Mouse (Mus musculus): ENCODE measurements around the gene 9930022D16Rik. TPM values are rescaled to one million over a fixed set of nuclear protein-coding genes. Genes with fewer than 3 reads are reported as not detected.

The 9930022D16Rik gene
- polyA plus RNA-seq, 1 experiment, result not detected

- 70% methylated on average over 5 of the region's 5 CpGs for WGBS
- no peak for DNase-seq (ENCODE audit: low read depth, low spot score)
These were observed 28.5 kb downstream of the 9930022D16Rik start for GRCm38 (mm10) chr11:109442166-109442730.

DNA sequence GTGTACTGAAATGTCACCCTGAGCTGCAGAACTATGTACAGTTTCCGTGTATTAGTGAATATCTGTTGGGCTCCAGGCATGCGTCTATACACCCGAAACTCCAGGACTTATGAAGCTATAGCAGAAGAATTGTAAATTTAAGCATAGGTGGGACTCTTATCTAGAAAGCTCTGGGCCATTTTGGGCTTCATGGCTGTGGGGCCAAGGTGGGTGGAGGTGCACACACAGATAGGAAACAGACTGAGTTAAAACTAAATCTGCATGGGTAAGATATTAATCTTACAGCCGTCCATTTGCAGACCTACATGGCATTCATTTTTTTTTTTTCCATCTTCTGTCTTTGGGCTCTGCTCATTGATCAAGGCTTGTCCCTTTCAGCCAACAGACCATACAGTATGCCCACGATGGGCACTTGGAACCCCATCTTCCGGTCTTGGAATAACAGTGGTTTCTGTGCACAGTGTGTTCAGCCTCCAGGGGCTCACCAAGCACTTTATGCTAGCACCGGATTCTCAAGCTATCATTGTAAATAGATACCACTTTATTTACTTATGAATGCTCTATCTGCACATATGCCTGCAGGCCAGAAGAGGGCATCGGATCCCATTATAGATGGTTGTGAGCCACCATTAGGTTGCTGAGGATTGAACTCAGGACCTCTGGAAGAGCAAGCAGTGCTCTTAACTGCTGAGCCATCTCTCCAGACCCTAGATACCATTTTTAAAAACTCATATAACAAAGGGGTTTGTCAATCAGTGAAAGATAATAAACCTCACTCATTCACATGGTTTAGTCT is 29.9 kb downstream of the 9930022D16Rik start:
- no peak for DNase-seq (ENCODE audit: low read depth, low spot score)
- WGBS, result 91% methylated on average over 8 of the region's 8 CpGs

- no peak for DNase-seq (ENCODE audit: low read depth, low spot score)
- 57% methylated on average over 7 of the region's 7 CpGs for WGBS
These were observed 30.9 kb downstream of the 9930022D16Rik start for GRCm38 (mm10) chr11:109444600-109444999.

GRCm38 (mm10) chr11:109445438-109446035 is 31.8 kb downstream of the 9930022D16Rik start:
- DNase-seq (ENCODE audit: low read depth, low spot score), result no peak

GRCm38 (mm10) chr11:109451169-109451568 is 37.5 kb downstream of the 9930022D16Rik start:
- DNase-seq (ENCODE audit: low read depth, low spot score), result no peak
- WGBS, result 87% methylated on average over 11 of the region's 11 CpGs

More at GRCm38 (mm10) chr11:109445438-109446035, 31.8 kb downstream of the 9930022D16Rik start:
- WGBS, result 36% methylated on average over 13 of the region's 13 CpGs

DNA sequence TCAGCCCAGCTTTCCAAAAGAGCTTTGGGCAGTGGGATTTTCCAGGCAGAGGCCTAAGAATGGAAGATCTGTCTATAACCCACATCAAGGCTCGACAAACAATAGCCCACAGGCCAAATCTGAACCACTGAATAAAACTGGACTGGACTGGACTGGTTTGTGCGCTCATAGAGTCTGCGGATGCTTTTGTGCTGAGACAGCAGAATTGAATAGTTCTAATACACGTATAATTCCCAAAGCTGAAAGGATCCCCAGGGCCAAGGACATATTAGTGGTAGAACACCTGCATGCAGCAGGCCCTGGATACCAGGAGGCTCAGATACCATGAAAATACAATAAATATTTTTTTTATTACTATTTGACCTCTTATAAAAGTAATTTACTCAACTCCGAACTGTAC is 42.5 kb downstream of the 9930022D16Rik start:
- DNase-seq (ENCODE audit: low read depth, low spot score), result no peak
- WGBS, result 94% methylated on average over 5 of the region's 5 CpGs

DNA sequence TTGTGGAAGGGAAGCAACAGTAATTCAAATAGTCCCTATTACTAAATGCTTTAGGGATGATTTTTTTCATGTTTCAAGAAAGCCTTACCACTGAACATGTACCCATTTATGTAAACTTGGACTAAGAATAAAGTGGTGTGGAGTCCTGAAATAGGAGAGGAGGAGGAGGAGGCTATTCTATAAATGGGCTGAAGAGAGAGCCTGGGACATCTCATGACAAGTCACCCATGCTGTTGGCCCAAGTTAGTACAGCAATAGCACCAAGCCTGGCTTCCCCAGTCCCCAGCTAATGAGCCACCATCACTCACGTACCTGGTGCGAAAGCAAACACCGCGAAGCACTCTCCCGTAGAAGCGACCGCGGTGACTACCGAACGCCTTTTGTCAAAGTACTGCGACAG is 44.4 kb downstream of the 9930022D16Rik start:
- no peak for DNase-seq (ENCODE audit: low read depth, low spot score)
- 92% methylated on average over 11 of the region's 11 CpGs for WGBS

DNA sequence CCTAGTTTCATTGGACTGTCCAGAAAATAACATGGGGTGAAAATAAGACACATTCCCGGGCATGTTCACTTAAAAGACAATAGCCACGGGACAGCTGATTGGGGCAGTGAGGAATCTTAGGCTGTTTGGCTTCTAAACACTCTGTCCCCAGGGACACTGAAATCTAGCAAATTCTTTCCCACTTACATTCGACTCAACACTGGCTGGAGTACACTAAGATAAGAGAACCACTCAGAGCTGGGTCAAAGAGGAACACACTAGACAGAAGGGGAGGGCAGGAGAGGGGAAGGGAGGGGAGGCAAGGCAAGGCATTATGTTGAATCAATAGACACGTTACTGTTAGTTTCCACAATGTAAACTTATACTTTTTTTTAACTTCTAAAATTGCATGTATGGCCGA is 46.9 kb downstream of the 9930022D16Rik start:
- 64% methylated on average over 5 of the region's 5 CpGs for WGBS
- DNase-seq (ENCODE audit: low read depth, low spot score), result no peak

DNA sequence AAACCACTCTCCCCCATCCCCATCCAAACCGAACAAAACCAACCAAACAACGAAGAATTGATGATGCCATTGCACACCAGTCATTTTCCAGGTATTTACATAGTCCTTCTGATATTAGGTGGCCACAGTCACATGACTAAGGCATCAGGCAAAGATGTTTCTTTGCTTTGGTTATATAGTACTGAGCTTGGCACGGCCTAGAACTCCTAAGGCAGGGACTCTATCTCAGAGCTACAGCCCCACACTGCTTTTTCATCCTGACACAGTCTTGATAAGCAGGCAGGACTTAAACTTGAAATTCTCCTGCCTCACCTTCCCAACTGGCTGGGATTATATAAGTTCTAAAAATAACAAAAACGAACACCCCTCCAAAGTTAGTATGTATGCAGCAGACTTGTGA is 51.4 kb downstream of the 9930022D16Rik start:
- DNase-seq (ENCODE audit: low read depth, low spot score), result no peak
- 91% methylated on average over 4 of the region's 4 CpGs for WGBS

- WGBS, result 81% methylated on average over 8 of the region's 8 CpGs
These were observed 53.3 kb downstream of the 9930022D16Rik start for GRCm38 (mm10) chr11:109466987-109467386.

GRCm38 (mm10) chr11:109468133-109468532 is 54.4 kb downstream of the 9930022D16Rik start:
- no peak for DNase-seq (ENCODE audit: low read depth, low spot score)
- 64% methylated on average over 5 of the region's 5 CpGs for WGBS

More at GRCm38 (mm10) chr11:109466987-109467386, 53.3 kb downstream of the 9930022D16Rik start:
- DNase-seq (ENCODE audit: low read depth, low spot score), result no peak

Other genes with a start within 250 kb of the 9930022D16Rik start
- 2.0 and 3.3 TPM in 2 replicates for gene Rgs9, start 115.8 kb upstream of the 9930022D16Rik start, polyA plus RNA-seq (2012; rRNA removed)
- 29.9 and 50.5 TPM in 2 replicates for gene Gna13, start 51.1 kb upstream of the 9930022D16Rik start, polyA plus RNA-seq (2012; rRNA removed)
- 26.4 and 28.0 TPM in 2 replicates for gene Amz2, start 12.0 kb downstream of the 9930022D16Rik start, polyA plus RNA-seq (2012; rRNA removed)
- gene Arsg, start 59.5 kb downstream of the 9930022D16Rik start, polyA plus RNA-seq (2012; rRNA removed), result 2.3 and 3.2 TPM in 2 replicates
- gene Slc16a6, start 59.7 kb downstream of the 9930022D16Rik start, polyA plus RNA-seq (2012; rRNA removed), result 2.6 and 2.9 TPM in 2 replicates
- gene Wipi1, start 198.1 kb downstream of the 9930022D16Rik start, polyA plus RNA-seq (2012; rRNA removed), result 7.4 and 10.9 TPM in 2 replicates
- 43.8 and 53.0 TPM in 2 replicates for gene Prkar1a, start 235.5 kb downstream of the 9930022D16Rik start, polyA plus RNA-seq (2012; rRNA removed)

All from large intestine, adult 2 months (tissue).